In the genomic region with DNA sequence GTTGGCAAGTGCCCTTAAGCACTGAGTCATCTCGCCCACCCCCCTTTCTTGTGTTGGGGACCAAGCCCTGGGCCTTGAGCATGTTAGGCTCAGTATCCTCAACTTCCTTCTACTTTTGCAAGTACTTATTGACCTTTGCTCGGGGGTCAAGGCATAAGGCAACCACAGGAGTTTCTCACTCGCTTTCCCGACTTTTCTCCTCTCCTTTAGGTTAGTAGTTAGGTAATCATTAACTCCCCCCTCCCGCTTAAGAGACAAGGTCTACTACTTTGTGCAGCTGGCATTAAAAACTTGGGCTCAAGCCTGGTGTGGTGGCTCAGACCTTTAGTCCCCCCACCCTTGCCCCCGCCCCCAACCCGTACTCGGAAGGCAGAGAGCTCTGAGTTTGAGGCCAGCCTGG, we compare ENCODE assay signal across 20 mouse cellular contexts. TPM values are rescaled to one million over a fixed set of nuclear protein-coding genes. Genes with fewer than 3 reads are reported as not detected.
DNase-seq lines count a peak whose midpoint lies in the region; ATAC-seq and TF ChIP-seq lines count a peak whose summit lies in the region.
"Had no signal": no experiment of that assay in that cellular context is flagged by ENCODE, and none has a peak within 500 bp of the region (broad histone marks: within the 10 kb centered on the region; RNA-seq: fewer than 3 reads in every experiment).

No protein-coding gene starts in this region.

- no peak overlapping the region for H3K27ac ChIP-seq in lung, embryonic 14.5 days (ENCODE audit: low read depth)
- peak overlapping the region; percentile 40; the same call in 1 of the 2 replicates for H3K27ac ChIP-seq in intestine, embryonic 14.5 days (ENCODE audit: low read depth)
- H3K27ac ChIP-seq in hindbrain, embryonic 12.5 days = no peak overlapping the region
- H3K27ac ChIP-seq: embryonic facial prominence, embryonic 12.5 days; gastrocnemius, adult 2 months; hindbrain, embryonic 13.5 days; liver, embryonic 14.5 days had no signal

- no peak overlapping the region for H3K4me3 ChIP-seq in lung, embryonic 14.5 days (ENCODE audit: low read depth, low read length)
- H3K4me3 ChIP-seq in intestine, embryonic 14.5 days (ENCODE audit: low read depth, low read length) = no peak overlapping the region
- H3K4me3 ChIP-seq in hindbrain, embryonic 12.5 days = no peak overlapping the region
- H3K4me3 ChIP-seq: embryonic facial prominence, embryonic 12.5 days; gastrocnemius, adult 2 months; hindbrain, embryonic 13.5 days had no signal

- WGBS in lung, embryonic 14.5 days = 66% methylated on average over 8 of the region's 8 CpGs
- 65% methylated on average over 8 of the region's 8 CpGs for WGBS in intestine, embryonic 14.5 days
- 64% methylated on average over 8 of the region's 8 CpGs for WGBS in hindbrain, embryonic 12.5 days

- peak; percentile 30 for DNase-seq in lung, embryonic 14.5 days
- DNase-seq in lung, adult 18-20 months = no peak
- no peak for DNase-seq in intestine, embryonic 14.5 days (ENCODE audit: low spot score)
- peak; percentile 93 for DNase-seq in kidney, adult 9 months
- DNase-seq in kidney, postnatal 36 days = peak; percentile 65 to 93
- DNase-seq in right cerebral cortex, postnatal 25 days = no peak
- DNase-seq in adrenal gland, postnatal 25 days = no peak
- DNase-seq: B cell, adult 2 months; cerebellum, adult 9-10 months; gastrocnemius, adult 2 months; layer of hippocampus, postnatal 36 days; retina, postnatal 1 day had no signal

- H3K36me3 ChIP-seq in lung, embryonic 14.5 days (ENCODE audit: insufficient read depth) = no peaks in the 10 kb centered on the region
- no peaks in the 10 kb centered on the region for H3K36me3 ChIP-seq in intestine, embryonic 14.5 days (ENCODE audit: control insufficient read depth, insufficient read depth, low read length)
- H3K36me3 ChIP-seq in hindbrain, embryonic 12.5 days = no peaks in the 10 kb centered on the region
- H3K36me3 ChIP-seq: embryonic facial prominence, embryonic 12.5 days; hindbrain, embryonic 13.5 days had no signal

- no peaks in the 10 kb centered on the region for H3K27me3 ChIP-seq in lung, embryonic 14.5 days (ENCODE audit: insufficient read depth, low read length)
- H3K27me3 ChIP-seq in intestine, embryonic 14.5 days (replicated peaks; ENCODE audit: control insufficient read depth, insufficient read depth, low read length) = no peaks in the 10 kb centered on the region
- H3K27me3 ChIP-seq in hindbrain, embryonic 12.5 days = peaks cover 6% of the 10 kb centered on the region; the same call in 1 of the 2 replicates
- H3K27me3 ChIP-seq: embryonic facial prominence, embryonic 12.5 days; Patski had no signal

- no peaks in the 10 kb centered on the region for H3K9me3 ChIP-seq in lung, embryonic 14.5 days (ENCODE audit: low read depth, low read length)
- H3K9me3 ChIP-seq in intestine, embryonic 14.5 days (ENCODE audit: control insufficient read depth, low read length) = no peaks in the 10 kb centered on the region
- no peaks in the 10 kb centered on the region for H3K9me3 ChIP-seq in hindbrain, embryonic 12.5 days (replicated peaks)
- H3K9me3 ChIP-seq: embryonic facial prominence, embryonic 12.5 days; hindbrain, embryonic 13.5 days had no signal

- ATAC-seq in lung, embryonic 14.5 days (ENCODE audit: insufficient read depth) = no peak
- ATAC-seq in intestine, embryonic 14.5 days (replicated peaks; ENCODE audit: low FRiP score, low TSS enrichment, low read depth) = no peak; the same call in 1 of the 2 replicates
- no peak for ATAC-seq in hindbrain, embryonic 12.5 days (ENCODE audit: low FRiP score)
- ATAC-seq: activated CD4-positive, CD25-positive, alpha-beta regulatory T cell, adult 4 months; midbrain, embryonic 16.5 days; Patski had no signal

- no peak overlapping the region for H3K4me2 ChIP-seq in lung, embryonic 14.5 days
- no peak overlapping the region for H3K4me2 ChIP-seq in intestine, embryonic 14.5 days (ENCODE audit: low read length)
- H3K4me2 ChIP-seq in hindbrain, embryonic 12.5 days (replicated peaks) = no peak overlapping the region
- H3K4me2 ChIP-seq: embryonic facial prominence, embryonic 12.5 days; hindbrain, embryonic 13.5 days had no signal

- H3K4me1 ChIP-seq in lung, embryonic 14.5 days (ENCODE audit: insufficient read depth) = peaks cover 4% of the 10 kb centered on the region
- no peaks in the 10 kb centered on the region; the same call in 1 of the 2 replicates for H3K4me1 ChIP-seq in intestine, embryonic 14.5 days (replicated peaks; ENCODE audit: control insufficient read depth, insufficient read depth, low read length)
- H3K4me1 ChIP-seq in hindbrain, embryonic 12.5 days = peaks cover 12% of the 10 kb centered on the region; the same call in 1 of the 2 replicates

- no peak overlapping the region for H3K9ac ChIP-seq in lung, embryonic 14.5 days
- H3K9ac ChIP-seq in intestine, embryonic 14.5 days (ENCODE audit: low read length) = no peak overlapping the region
- H3K9ac ChIP-seq in hindbrain, embryonic 12.5 days = no peak overlapping the region
- H3K9ac ChIP-seq: embryonic facial prominence, embryonic 12.5 days; hindbrain, embryonic 13.5 days; liver, embryonic 14.5 days had no signal

- TF ChIP-seq CTCF in lung, embryonic 14.5 days (IDR thresholded peaks at IDR 0.05; ENCODE audit: low read depth) = no peak

RNA-seq across cellular contexts. Expression of gene Sesn2, which starts 7.8 kb away (rescaled TPM):
- polyA plus RNA-seq in lung, embryonic 14.5 days (2014; fragmentation: Nextera tagmentation; extraction: Ambion mirVana) = 7.8 and 8.6 TPM in 2 replicates
- polyA plus RNA-seq in intestine, embryonic 14.5 days (2014; fragmentation: Nextera tagmentation; extraction: Ambion mirVana) = 6.9 and 7.3 TPM in 2 replicates
- 11.1 and 12.1 TPM in 2 replicates for polyA plus RNA-seq in hindbrain, embryonic 12.5 days (2016; fragmentation: Nextera tagmentation; extraction: Ambion mirVana)
- 20.6 and 24.1 TPM in 2 replicates for total RNA-seq in adrenal gland, postnatal 25 days (2021)

RNA-seq across cellular contexts. Expression of gene Atpif1, which starts 15.4 kb away (rescaled TPM):
- 1,179 and 1,189 TPM in 2 replicates for polyA plus RNA-seq in lung, embryonic 14.5 days (2014; fragmentation: Nextera tagmentation; extraction: Ambion mirVana)
- 1,370 and 1,434 TPM in 2 replicates for polyA plus RNA-seq in intestine, embryonic 14.5 days (2014; fragmentation: Nextera tagmentation; extraction: Ambion mirVana)
- polyA plus RNA-seq in hindbrain, embryonic 12.5 days (2016; fragmentation: Nextera tagmentation; extraction: Ambion mirVana) = 1,136 and 1,234 TPM in 2 replicates
- total RNA-seq in adrenal gland, postnatal 25 days (2021) = 426 and 437 TPM in 2 replicates

RNA-seq across cellular contexts. Expression of gene Dnajc8, which starts 17.3 kb away (rescaled TPM):
- polyA plus RNA-seq in lung, embryonic 14.5 days (2014; fragmentation: Nextera tagmentation; extraction: Ambion mirVana) = 191 TPM in 2 replicates
- polyA plus RNA-seq in intestine, embryonic 14.5 days (2014; fragmentation: Nextera tagmentation; extraction: Ambion mirVana) = 174 and 189 TPM in 2 replicates
- 159 and 164 TPM in 2 replicates for polyA plus RNA-seq in hindbrain, embryonic 12.5 days (2016; fragmentation: Nextera tagmentation; extraction: Ambion mirVana)
- total RNA-seq in adrenal gland, postnatal 25 days (2021) = 114 and 119 TPM in 2 replicates

RNA-seq across cellular contexts. Expression of gene Ptafr, which starts 45.8 kb away (rescaled TPM):
- polyA plus RNA-seq in lung, embryonic 14.5 days (2014; fragmentation: Nextera tagmentation; extraction: Ambion mirVana) = 0.83 and 1.1 TPM in 2 replicates
- polyA plus RNA-seq in intestine, embryonic 14.5 days (2014; fragmentation: Nextera tagmentation; extraction: Ambion mirVana) = 0.57 and 0.59 TPM in 2 replicates
- 0.34 and 0.76 TPM in 2 replicates for polyA plus RNA-seq in hindbrain, embryonic 12.5 days (2016; fragmentation: Nextera tagmentation; extraction: Ambion mirVana)
- 0.76 and 0.97 TPM in 2 replicates for total RNA-seq in adrenal gland, postnatal 25 days (2021)
- total RNA-seq: megakaryocyte-erythroid progenitor cell, adult 5-6 weeks had no signal
- polyA plus RNA-seq: Patski had no signal

RNA-seq across cellular contexts. Expression of gene Med18, which starts 54.3 kb away (rescaled TPM):
- polyA plus RNA-seq in lung, embryonic 14.5 days (2014; fragmentation: Nextera tagmentation; extraction: Ambion mirVana) = 20.0 and 20.1 TPM in 2 replicates
- polyA plus RNA-seq in intestine, embryonic 14.5 days (2014; fragmentation: Nextera tagmentation; extraction: Ambion mirVana) = 11.4 and 16.2 TPM in 2 replicates
- 18.9 and 24.5 TPM in 2 replicates for polyA plus RNA-seq in hindbrain, embryonic 12.5 days (2016; fragmentation: Nextera tagmentation; extraction: Ambion mirVana)
- total RNA-seq in adrenal gland, postnatal 25 days (2021) = 9.4 and 10.7 TPM in 2 replicates

Comparison
In these comparisons a context has a peak if more than half of its experiments do, and no peak if none do; other contexts are left out.
1. DNase-seq: peak in lung, embryonic 14.5 days (single experiment), kidney, adult 9 months (single experiment) and kidney, postnatal 36 days (2 of 2); none in lung, adult 18-20 months (0 of 2), intestine, embryonic 14.5 days (single experiment), right cerebral cortex, postnatal 25 days (single experiment) and adrenal gland, postnatal 25 days (single experiment).